Mouse (Mus musculus) kidney, adult 2 months (tissue): ENCODE measurements around the gene Gm3727.
A peak's percentile ranks its signal among the peaks of the same experiment; 100 is the strongest.
"Not testable (repeated sequence)": the region's sequence is repeated elsewhere in the genome, so short reads cannot be mapped to it uniquely, and the experiment has no call there.

ENCODE experiments used
- CTCF ChIP-seq: fragments of 200-500 bp; conservative IDR thresholded peaks from 2 replicates; pipeline ENCODE4 v1.5.1; 2011; ENCODE audit warnings: low read depth, mild to moderate bottlenecking, control low read depth, low read length, moderate library complexity, mixed read lengths; ENCODE audit not compliant: insufficient read depth, insufficient read length
- POLR2A ChIP-seq: fragments of 200-500 bp; IDR thresholded peaks from one replicate; pipeline ENCODE4 v1.6.1; 2011; ENCODE audit warnings: low read depth, low read length, control low read depth

GRCm38 (mm10) chr14:7243498-7243897 lies 21.0 kb downstream of the Gm3727 start:
- not testable (repeated sequence) for TF ChIP-seq POLR2A
- peak; percentile 40; the same call in 1 of the 2 replicates for TF ChIP-seq CTCF
